Mouse (Mus musculus) cerebellum, postnatal 14 days (tissue): ENCODE measurements around the gene Slc10a3.
A peak's percentile ranks its signal among the peaks of the same experiment; 100 is the strongest.
"Not testable (repeated sequence)": the region's sequence is repeated elsewhere in the genome, so short reads cannot be mapped to it uniquely, and the experiment has no call there.

Experiments
- DNase-seq, 2 experiments: peaks; one replicate each; pipeline ENCODE4 v3.0.0; 2021; ENCODE audit warnings: mixed read lengths in 2 of 2

Slc10a3 gene

DNA sequence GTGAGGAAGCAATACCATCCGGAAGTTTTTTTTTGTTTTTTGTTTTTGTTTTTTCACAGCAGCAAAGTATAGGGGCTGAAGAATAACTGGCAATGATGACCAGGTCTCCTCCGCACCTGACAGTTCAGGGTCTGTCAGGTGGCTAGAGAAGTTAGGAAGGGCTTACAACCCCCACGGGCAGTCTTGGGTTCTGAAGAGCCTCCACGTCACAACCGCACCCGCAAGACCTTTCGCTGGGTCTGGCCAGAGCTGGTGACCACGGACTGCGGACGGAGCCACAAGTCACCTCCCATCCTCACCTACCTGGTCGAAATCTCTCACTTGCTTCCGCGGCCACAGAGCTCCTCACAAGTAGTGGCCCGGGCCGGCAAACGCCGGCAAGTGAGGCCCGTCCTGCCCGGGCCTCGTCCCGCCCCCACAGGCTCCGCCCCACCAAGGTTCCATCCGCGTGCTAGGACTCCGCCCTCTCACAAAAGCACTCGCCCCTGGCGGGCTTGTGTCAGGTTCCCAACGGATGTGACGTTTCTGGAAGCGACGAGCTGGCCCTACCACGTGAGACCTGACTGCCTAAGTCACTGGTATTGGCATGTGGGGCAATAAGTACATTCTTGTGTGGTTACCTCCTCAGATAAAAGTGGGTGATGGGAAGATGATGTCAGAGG lies at the start of gene Slc10a3, which contains the start of gene Ubl4a:
TSS of gene Slc10a3 (minus strand) at position 462 of the 662 bp plus-strand sequence.
TSS of gene Ubl4a (minus strand) at position 331 of the 662 bp plus-strand sequence.
- peak; percentile 76 to 82 for DNase-seq

DNA sequence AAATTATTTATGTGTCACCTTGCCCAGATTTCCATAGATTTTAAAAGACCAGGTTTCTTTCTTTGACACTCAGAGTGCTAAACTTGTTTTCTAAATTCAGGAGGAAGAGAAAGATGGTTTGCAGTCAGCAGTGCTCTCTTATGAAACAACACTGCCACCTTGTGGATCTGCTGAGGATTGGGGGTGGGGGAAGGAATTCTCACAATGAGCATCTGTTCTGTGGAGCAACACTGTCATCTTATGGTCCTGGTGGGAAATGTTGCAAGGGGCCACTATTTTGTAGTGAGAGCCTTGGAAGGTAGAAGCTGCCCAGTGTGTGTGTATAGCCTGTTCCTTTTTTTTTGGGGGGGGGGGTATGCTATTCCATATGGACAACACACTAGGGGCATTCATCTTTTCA lies 40.2 kb upstream of the Slc10a3 start:
- peak; percentile 81 to 82 for DNase-seq

DNA sequence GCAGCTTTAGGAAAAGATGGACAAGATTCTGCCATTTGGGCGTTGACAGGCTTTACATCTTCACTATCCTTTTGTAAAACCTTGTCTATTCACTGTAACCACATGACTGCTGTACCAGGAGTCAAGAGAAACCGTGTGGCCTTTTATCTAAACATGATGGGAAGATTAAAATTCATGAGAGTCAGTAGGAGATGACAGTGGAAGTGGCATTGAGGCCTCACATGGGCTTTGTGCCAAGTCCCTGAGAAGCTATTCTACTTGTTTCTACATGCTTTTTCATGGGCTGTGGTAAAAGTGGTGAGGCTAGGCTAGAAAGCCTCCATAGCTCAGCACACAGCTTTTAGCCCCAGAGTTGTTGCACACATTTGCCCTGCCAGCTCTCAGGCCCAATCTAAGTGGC lies 35.2 kb upstream of the Slc10a3 start:
- no peak for DNase-seq

DNA sequence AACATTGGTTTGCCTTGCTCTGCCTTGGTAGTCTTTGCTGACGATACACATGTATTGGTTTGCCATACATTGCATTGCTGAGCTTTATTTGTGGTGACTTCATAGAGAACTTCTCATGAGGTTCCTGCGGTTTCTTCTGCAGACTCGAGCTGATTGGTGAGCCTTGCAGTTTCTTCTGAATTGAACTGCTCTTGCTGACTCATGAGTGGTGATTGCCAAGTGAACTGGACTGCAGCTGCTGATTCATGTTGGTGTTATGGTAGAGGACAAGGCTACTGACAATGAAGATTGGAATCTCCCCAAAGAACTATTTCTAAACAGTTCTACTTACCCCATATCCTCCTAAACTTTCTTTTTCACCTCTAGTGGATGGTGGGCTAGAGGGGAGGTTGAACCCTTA lies 27.0 kb upstream of the Slc10a3 start:
- no peak for DNase-seq

DNA sequence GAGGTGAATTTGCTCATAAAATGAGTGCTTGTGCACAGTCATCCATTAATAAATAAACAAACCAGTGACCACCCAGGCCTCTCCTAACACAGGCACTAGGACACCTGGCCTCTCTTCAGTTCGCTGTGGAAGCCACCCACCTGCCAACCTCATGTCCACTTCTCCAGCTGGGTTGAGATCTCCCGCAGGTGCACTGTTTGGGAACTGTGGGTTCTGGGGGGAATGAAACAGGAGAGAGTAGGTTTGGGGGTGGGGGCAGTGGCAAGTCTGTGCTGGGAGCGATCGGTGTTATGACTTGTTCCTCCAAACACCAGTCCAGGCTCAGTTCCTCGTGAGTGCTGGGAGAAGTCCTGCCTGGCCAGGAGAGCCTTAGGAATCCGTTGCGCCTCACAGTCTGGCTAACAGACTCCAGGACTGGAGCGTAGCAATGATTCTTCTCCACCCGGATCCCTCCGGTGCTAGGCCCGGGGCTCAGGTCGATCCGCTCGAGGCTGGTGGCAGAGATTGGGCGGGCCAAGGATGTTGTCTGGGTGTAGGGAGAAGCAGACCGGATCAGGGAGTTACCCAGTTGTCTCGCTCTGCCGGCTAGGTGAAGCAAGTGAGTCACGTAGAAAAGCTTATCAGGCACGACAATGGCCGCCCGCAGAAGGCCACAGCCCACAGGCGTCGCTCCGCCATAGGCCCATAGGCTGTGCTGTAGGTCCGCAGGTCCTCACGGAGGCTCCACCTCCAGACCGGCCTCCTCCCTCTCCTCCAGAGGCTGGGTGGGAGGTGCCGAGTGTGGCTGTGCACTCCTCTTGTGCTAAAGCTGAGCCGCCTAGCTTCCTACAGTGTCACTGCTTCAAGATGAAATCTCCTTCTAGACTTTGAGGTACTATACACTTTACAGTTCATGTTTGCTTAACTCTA lies 19.6 kb upstream of the Slc10a3 start, which contains the start of the genes Fam3a and Ikbkg:
TSS of gene Fam3a (minus strand) at position 738 of the 909 bp plus-strand sequence.
TSS of gene Ikbkg (plus strand) at position 756 of the 909 bp plus-strand sequence.
- peak; percentile 82 to 83 for DNase-seq

DNA sequence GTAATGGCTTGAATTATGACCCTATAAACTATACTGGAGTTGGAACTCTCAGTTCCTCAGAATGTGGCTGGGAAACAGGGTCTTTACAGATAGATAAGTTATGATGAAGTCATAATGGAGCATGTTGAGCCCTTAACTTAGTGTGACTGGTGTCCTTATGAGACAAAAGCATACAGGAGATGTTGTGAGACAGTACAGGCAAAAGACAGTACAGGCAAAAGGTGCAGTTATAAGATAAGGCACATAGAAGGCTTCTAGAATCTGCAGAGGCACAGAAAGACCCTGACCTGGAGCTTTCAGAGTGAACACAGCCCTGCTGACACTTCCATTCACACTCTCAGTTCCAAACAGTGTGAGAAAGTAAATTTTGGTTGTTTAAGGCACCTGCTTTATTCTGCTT lies 15.0 kb upstream of the Slc10a3 start:
- DNase-seq, result no peak

DNA sequence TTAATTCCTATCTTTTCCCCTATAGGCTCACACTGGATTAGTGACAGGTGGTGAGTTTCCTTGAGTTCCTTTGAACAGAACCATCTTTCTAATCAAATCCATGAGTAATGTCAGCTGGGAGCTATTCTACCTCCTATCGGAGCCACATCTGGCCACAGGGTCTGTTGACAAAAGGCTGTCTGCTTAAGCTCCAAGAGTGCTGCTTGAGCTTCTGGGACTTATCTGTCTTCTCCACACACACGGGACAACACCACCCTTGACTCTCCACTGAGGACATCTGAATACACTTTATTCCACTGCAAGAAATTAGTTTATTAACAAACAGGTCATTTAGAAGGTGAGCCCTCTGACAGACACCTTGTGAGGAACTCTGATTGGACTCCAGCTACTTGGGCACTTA lies 11.3 kb upstream of the Slc10a3 start:
- no peak for DNase-seq

DNA sequence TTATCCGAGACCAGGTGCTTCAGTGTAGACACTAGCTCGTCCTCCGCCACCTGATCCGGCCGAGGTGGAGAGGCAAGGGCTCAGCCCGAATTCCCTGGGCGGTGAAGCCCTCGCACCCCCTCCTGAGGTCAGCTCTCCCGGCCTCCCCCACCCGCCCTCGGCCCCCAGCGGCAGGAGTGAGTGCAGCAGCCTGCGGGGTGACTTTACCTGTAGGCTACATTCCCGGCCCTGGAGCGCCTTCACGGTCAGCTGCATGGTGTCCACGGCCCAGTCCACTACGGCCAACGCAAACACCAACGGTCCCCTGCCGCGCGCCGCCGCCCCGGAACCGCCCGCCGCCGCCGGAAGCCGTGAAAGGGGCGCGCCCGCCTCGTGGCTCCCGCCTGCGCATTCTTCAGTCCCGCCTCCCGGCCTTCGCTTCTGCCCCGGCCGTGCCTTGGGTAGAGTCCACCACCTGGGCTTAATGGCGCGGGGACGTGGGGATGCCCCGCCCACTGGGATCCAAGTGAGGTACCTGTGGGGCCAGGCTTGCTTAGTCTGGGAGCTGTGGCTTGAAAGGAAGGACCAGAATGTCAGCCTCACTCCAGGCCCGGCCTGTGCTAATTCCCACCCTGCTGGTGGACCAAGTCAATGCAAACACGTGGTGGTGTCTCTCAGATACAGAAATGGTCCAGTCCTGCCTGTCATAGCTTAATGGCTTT lies 4.8 kb downstream of the Slc10a3 start:
- peak; percentile 79 for DNase-seq

DNA sequence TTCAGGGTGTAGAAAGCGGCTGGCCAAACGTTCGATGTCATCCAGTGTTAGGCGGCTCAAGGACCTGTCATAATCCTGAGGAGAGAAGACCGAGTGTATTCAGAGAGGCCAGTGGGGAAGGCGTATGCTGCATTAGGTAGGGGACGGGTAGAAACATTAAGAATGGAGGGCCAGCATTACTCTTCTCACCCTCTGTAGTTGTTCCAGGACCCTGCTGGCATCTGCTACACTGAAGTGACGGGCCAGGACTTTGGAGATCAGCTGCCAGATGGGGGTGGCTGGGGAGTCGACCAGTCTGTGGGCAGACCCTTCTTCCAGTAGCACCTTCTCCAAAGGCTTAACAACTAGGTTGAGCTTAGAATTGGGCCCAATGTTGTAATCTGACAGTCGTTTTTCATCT lies 5.6 kb downstream of the Slc10a3 start:
- peak in 1 of 2 experiments; percentile 17 for DNase-seq

DNA sequence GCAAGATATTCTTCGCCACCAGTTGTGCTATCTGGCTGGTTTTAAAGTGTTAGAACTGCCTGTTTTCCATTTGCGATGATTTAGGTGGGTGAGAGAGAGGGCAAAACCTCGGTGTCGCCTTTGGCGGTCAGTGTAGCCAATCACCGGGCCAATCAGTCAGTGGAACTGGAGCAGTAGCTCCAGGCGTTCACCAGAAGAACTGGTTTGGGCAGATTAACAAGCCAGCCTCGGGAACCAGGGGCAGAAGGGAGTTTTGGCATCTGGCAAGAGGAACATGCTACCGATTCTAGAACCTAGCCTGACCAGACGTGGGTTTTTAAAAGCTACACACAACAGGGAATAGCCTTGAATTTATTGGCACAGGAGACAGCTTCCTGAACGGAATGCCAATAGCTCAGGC lies 14.0 kb downstream of the Slc10a3 start:
- no peak for DNase-seq

DNA sequence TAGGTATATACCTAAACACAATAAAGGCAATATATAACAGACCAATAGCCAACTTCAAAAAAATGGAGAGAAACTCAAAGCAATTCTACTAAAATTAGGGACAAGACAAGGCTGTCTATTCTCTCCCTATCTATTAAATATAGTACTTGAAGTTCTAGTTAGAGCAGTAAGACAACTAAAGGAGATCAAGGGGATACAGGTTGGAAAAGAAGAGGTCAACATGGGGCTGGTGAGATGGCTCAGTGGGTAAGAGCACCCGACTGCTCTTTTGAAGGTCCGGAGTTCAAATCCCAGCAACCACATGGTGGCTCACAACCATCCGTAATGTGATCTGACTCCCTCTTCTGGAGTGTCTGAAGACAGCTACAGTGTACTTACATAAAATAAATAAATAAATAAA lies 16.1 kb downstream of the Slc10a3 start:
- DNase-seq, result not testable (repeated sequence)

DNA sequence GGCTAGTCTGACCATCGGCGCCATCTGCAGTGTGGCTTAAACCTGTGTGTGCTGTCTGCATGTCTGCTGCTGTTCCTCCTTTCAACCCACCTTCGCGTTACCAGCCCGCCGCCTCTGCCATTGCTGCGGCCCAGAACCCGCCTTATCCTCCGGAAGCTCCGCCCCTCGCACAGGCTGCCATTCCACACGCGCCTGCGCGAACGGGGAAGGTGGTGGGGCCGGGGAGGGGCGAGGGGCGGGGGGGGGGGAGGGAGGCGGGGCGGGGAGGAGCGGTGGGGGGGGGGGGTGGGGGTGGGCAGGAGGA lies 19.7 kb downstream of the Slc10a3 start, which contains the start of gene Lage3:
TSS of gene Lage3 (minus strand) at position 152 of the 304 bp plus-strand sequence.
- DNase-seq, result peak; percentile 84 to 88

DNA sequence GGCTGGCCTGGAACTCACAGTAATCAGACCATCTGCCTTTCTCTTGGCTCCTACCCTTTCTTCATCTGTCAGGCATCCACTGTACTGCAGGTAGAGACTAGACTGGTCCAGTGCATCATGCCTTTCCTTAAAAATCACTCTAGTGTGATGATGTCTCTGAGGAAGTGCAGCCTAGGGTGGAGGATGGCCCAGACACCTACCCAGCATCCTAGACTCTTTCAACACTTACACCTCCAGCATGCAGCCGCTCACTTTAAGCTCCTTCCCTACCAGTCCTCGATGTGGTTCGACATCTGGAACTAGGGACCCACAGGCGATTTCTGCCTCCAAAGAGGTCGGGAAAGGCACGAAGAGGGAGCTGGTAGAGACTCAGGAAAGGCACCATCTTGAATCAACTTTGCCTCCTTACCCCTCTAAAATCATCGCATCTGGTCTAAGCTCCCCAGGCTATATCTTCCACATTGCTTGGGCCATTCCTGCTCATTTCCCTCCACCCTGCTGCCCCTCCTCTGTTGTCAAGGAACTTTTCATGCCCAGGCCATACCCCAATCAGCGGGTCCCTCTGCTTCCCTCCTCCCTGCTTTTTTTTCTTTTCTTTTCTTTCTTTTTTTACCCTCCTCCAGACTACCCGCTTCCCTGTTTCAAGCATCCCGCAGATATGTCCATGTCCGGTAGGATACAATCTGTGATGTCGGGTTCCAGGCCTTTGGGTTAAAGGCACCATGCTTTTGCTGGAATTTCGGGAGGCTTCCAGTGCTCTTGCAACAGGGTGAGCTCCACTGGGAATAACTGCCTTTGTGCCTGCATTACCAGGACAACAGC lies 20.3 kb downstream of the Slc10a3 start:
- DNase-seq, result no peak

DNA sequence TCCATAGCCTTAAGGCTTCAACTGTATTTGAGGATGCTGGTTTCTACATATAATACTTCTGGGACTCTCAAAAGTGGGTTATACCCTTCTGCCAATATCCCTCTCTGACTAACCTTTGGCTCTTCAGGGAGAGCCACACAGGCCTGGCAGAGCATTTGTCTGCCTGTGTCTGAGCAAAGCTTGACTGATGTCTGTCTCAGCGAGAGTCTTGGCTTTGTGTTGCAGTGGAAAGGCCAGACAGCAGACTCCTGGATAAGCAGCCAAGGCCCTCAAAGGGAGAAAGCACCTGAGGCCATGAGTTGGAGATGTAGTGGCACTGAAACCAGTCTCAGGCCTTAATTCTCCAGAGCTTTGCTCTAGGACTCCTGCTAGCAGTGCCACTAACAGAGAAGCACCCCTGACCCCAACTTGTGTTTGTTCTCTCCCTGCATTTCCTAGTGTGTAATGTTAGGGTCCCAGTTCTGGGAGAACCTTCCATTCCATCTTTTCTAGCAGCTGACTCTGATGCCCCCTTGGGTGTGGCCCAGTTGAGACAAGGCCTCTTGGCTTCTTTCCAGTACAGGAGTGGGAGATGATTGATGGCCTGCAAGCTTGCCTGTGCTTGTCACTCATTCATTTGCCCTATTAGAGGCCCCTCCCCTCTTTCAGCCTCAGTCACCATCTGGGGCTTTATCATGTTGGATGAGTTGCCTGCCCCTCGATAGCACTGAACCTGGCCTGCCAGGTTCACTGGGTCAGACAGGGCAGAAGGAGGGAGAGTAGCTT lies 42.8 kb downstream of the Slc10a3 start:
- DNase-seq, result peak; percentile 46 to 64

DNA sequence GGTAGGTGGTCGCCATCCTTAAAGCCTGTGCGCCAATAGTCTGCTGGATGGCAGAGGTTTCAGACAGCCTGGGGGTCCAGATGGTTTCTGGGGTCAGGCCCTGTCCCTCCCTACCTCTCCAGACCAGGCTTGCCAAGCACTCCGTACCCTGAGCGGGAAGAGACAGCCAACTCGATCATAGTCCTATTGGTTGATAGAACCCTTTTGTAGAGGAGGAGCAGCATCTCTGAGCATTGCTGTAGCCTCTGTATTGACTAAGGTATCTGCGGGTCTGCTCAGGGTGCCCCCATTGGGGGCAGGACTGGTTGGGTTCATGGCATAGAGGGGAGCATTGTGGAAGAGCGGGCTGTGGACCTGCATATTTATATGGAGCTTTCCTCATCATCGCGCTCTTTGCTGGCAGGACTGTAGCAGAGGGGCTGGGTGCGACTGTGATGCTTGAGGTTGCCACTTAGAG lies 43.9 kb downstream of the Slc10a3 start:
- DNase-seq, result peak in 1 of 2 experiments; percentile 14

DNA sequence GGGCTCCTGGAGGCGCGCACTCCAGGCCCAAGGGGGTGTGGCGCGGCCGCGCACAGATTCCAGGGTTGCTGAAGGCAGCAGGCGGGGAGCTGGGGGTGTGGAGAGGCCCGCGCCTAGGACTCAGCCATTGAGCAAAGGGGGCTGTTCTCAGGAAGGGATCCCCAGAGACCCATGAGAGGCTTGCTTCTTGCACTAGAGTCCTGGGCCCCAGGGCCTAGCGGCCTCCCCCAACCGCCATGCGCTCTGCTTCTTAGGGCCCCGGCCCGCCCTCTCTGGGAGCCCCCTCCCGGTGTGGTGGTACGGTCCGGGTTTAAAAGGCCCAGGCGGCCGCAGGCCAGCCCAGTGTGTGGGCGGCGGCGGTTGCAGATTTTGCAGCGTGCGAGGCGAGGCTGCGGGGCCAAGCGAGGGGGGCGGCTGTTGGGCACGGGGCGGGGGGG lies 44.4 kb downstream of the Slc10a3 start, which contains the start of gene Plxna3:
TSS of gene Plxna3 (plus strand) at position 342 of the 437 bp plus-strand sequence.
- DNase-seq, result peak; percentile 72 to 75
